Comparison of ENCODE assay signal across 26 mouse cellular contexts in genomic region chr8:95327866-95328465, GRCm38 (mm10). TPM values are rescaled to one million over a fixed set of nuclear protein-coding genes. Genes with fewer than 3 reads are reported as not detected.
"Had no signal": no experiment of that assay in that cellular context is flagged by ENCODE, and none has a peak within 500 bp of the region (broad histone marks: within the 10 kb centered on the region; RNA-seq: fewer than 3 reads in every experiment).

No protein-coding gene starts in this region.

- H3K27ac ChIP-seq: limb, embryonic 15.5 days; liver, embryonic 14.5 days; macrophage; neural tube, embryonic 12.5 days; neural tube, embryonic 15.5 days; stomach, embryonic 15.5 days had no signal

- H3K4me3 ChIP-seq: limb, embryonic 15.5 days; neural tube, embryonic 12.5 days; neural tube, embryonic 15.5 days; stomach, embryonic 15.5 days had no signal

- H3K9me3 ChIP-seq: limb, embryonic 15.5 days; neural tube, embryonic 12.5 days; neural tube, embryonic 15.5 days; stomach, embryonic 15.5 days had no signal

- ATAC-seq: liver, postnatal 0 days; lung, postnatal 0 days had no signal

- H3K27me3 ChIP-seq: limb, embryonic 15.5 days; neural tube, embryonic 12.5 days; neural tube, embryonic 15.5 days; stomach, embryonic 15.5 days had no signal

- DNase-seq: kidney, adult 18-20 months; kidney, adult 9 months; kidney, postnatal 14 days; kidney, postnatal 4 days; layer of hippocampus, adult 9-11 months; liver, postnatal 0 days; lung, embryonic 14.5 days; midbrain, embryonic 14.5 days; right cerebral cortex, adult 18-20 months; right cerebral cortex, postnatal 14 days; right cerebral cortex, postnatal 4 days; thymus, postnatal 25 days had no signal

- H3K4me2 ChIP-seq: limb, embryonic 15.5 days; liver, embryonic 11.5 days; lung, embryonic 14.5 days; midbrain, embryonic 11.5 days; neural tube, embryonic 12.5 days; neural tube, embryonic 15.5 days; stomach, embryonic 15.5 days had no signal

- H3K9ac ChIP-seq: limb, embryonic 15.5 days; liver, embryonic 14.5 days; liver, postnatal 0 days; lung, embryonic 14.5 days; neural tube, embryonic 12.5 days; neural tube, embryonic 15.5 days; stomach, embryonic 15.5 days had no signal

RNA-seq across cellular contexts. Expression of gene Tepp, which starts 17.6 kb away (rescaled TPM):
- total RNA-seq: layer of hippocampus, postnatal 25 days; left cerebral cortex, adult 18-20 months; left cerebral cortex, postnatal 25 days; megakaryocyte-erythroid progenitor cell, adult 5-6 weeks had no signal
- polyA plus RNA-seq: liver, embryonic 11.5 days; liver, embryonic 14.5 days; liver, postnatal 0 days; macrophage; neural tube, embryonic 12.5 days had no signal

RNA-seq across cellular contexts. Expression of gene Cngb1, which starts 21.6 kb away (rescaled TPM):
- polyA plus RNA-seq: limb, embryonic 11.5 days had no signal
